Mouse (Mus musculus) lung, postnatal 0 days (tissue): ENCODE measurements around the gene 4930432K21Rik. TPM values are rescaled to one million over a fixed set of nuclear protein-coding genes. Genes with fewer than 3 reads are reported as not detected.

Experiments used
- ATAC-seq: fragments of 200-750 bp; cut with Nextera tagmentation; 2 replicates; pipeline ENCODE4 v1.8.0; 2017; ENCODE audit warnings: moderate library complexity
- DNase-seq: peaks from one replicate; pipeline ENCODE4 v3.0.0-alpha.2; 2016; ENCODE audit warnings: low spot score
- H3K27ac ChIP-seq: fragments of 300-500 bp; sonication (generic); 2 replicates; pipeline ENCODE4 v1.5.1; 2014; ENCODE audit warnings: antibody characterized with exemption, mild to moderate bottlenecking, low read length, mixed read lengths
- H3K27me3 ChIP-seq: fragments of 300-500 bp; sonication (generic); replicated peaks from 2 replicates; pipeline ENCODE4 v1.6.1; 2014; ENCODE audit warnings: low read length, mixed read lengths; ENCODE audit not compliant: insufficient read depth
- H3K36me3 ChIP-seq: fragments of 300-500 bp; sonication (generic); 2 replicates; pipeline ENCODE4 v1.6.1; 2014; ENCODE audit warnings: low read length, mixed read lengths; ENCODE audit not compliant: insufficient read depth
- H3K4me1 ChIP-seq: fragments of 300-500 bp; sonication (generic); 2 replicates; pipeline ENCODE4 v1.6.1; 2014; ENCODE audit warnings: antibody characterized with exemption, low read depth, low read length, mixed read lengths; ENCODE audit not compliant: insufficient read depth
- H3K4me2 ChIP-seq: fragments of 300-500 bp; sonication (generic); replicated peaks from 2 replicates; pipeline ENCODE4 v1.6.1; 2014; ENCODE audit warnings: low read depth, mild to moderate bottlenecking, low read length, moderate library complexity, mixed read lengths
- H3K4me3 ChIP-seq: fragments of 300-500 bp; sonication (generic); 2 replicates; pipeline ENCODE4 v1.5.1; 2014; ENCODE audit warnings: low read depth, low read length
- H3K9ac ChIP-seq: fragments of 300-500 bp; sonication (generic); replicated peaks from 2 replicates; pipeline ENCODE4 v1.6.1; 2014; ENCODE audit warnings: low read depth, mild to moderate bottlenecking
- H3K9me3 ChIP-seq: fragments of 300-500 bp; sonication (generic); 2 replicates; pipeline ENCODE4 v1.6.1; 2016; ENCODE audit warnings: low read length, mixed read lengths
- CTCF ChIP-seq: IDR thresholded peaks from 2 replicates; pipeline ENCODE4 v1.5.1; 2016; ENCODE audit warnings: antibody characterized with exemption, mild to moderate bottlenecking
- EP300 ChIP-seq: IDR thresholded peaks from 2 replicates; pipeline ENCODE4 v1.6.1; 2016; ENCODE audit warnings: antibody characterized with exemption, mild to moderate bottlenecking, control low read depth
- WGBS: fragments of 180-500 bp; shearing (Covaris S2); extraction: QIAGEN DNeasy Blood & Tissue Kit; methylation state at CpG from one replicate; pipeline ENCODE4 v1.1.7; 2014; 5-methylcytosine and 5-hydroxymethylcytosine counted together
- polyA plus RNA-seq: library from polyadenylated mRNA; unstranded; fragments of >200 nt; fragmentation: Nextera tagmentation; extraction: Ambion mirVana; gene quantifications from 2 replicates; pipeline ENCODE4 v1.2.1, GENCODE M21; 2015

Gene 4930432K21Rik
- polyA plus RNA-seq, 1 experiment from 2014 or later, result 1.0 TPM

DNA sequence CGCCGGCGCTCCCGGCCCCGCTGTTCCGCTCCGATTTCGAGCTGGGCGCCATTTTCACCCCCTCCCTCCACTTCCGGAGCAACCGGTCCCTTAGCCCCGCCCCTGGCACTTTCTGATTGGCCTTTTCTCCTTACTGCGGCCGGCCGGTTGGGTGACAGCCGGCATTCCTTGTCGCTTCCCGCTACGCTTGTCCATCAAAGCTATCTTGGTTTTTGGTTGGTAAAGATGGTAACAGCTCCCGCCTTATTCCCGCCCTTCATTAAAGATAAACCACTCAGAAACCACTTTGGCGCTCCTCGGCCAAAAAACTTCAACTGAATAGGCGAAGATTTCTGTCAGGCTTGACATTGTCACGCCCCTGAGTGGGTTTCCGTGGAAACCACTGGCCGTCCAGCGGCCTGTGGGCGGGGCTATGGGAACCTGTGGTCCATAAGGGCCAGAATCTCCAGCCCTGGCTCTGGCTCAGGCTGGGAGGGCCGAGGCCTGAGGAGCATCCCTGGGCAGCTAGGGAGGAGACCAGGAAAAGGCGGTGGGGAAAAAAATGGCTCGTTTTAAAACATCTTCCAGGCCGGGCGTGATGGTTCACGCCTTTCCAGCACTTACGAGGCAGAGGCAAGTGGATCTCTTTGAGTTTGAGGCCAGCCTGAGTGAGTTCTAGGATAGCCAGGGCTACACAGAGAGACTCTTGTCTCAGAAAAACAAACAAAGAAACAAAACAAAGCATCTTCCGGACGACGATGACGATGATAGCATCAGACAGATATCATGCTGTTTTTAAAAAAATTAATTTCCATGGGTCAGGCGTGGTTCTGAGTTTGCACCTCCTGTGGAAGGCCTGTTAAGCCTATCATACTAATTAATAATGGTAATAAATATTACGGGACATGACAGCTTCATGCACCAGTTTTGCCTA, 42.9 kb upstream of the 4930432K21Rik start, which contains the start of gene Dcaf15:
Gene Dcaf15 (minus strand): TSS at position 72 of the 913 bp plus-strand sequence.
- 6% methylated on average over 41 of the region's 42 CpGs for WGBS
- Histone ChIP-seq H3K9ac (peak within 1 kb of the TSS; percentile 77), H3K9me3 (no peaks in the 10 kb centered on the region), H3K27ac (peak within 1 kb of the TSS; percentile 64), H3K4me2 (peak within 1 kb of the TSS; percentile 71), H3K4me1 (peaks cover 5% of the 10 kb centered on the region; the same call in 1 of the 2 replicates), H3K27me3 (no peaks in the 10 kb centered on the region), H3K36me3 (no peaks in the 10 kb centered on the region), H3K4me3 (peak within 1 kb of the TSS; percentile 74)
- peak; percentile 97 for ATAC-seq
- TF ChIP-seq CTCF, result no peak
- no peak for TF ChIP-seq EP300
- peak; percentile 99 for DNase-seq

DNA sequence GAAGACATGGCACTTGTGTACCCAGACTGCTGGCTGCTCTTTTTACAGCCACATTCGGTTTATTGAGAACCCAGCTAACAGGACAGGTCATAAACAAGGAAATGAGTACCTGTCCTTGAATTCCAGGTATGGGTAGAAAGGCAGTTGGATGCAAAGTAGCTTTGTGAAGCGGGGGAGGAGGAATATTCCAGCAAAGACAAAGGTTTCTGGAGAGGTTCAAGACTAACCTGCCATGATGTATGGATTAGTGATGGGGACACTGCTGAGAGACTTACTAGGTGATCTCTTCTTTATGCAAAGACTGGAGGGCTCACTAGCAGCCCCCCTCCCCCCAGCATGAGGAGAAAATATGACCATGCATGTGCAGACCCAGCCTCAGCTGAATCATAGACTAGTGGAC, 42.1 kb upstream of the 4930432K21Rik start:
- no peaks in the 10 kb centered on the region for H3K9me3 ChIP-seq
- no peak overlapping the region for H3K4me3 ChIP-seq
- no peak for ATAC-seq
- WGBS, result 79% methylated on average over 2 of the region's 2 CpGs
- H3K27me3 ChIP-seq, result no peaks in the 10 kb centered on the region
- DNase-seq, result no peak
- H3K27ac ChIP-seq, result no peak overlapping the region
- no peak overlapping the region for H3K4me2 ChIP-seq
- H3K9ac ChIP-seq, result no peak overlapping the region
- TF ChIP-seq CTCF, result no peak
- no peak for TF ChIP-seq EP300
- peaks cover 5% of the 10 kb centered on the region; the same call in 1 of the 2 replicates for H3K4me1 ChIP-seq
- H3K36me3 ChIP-seq, result no peaks in the 10 kb centered on the region

DNA sequence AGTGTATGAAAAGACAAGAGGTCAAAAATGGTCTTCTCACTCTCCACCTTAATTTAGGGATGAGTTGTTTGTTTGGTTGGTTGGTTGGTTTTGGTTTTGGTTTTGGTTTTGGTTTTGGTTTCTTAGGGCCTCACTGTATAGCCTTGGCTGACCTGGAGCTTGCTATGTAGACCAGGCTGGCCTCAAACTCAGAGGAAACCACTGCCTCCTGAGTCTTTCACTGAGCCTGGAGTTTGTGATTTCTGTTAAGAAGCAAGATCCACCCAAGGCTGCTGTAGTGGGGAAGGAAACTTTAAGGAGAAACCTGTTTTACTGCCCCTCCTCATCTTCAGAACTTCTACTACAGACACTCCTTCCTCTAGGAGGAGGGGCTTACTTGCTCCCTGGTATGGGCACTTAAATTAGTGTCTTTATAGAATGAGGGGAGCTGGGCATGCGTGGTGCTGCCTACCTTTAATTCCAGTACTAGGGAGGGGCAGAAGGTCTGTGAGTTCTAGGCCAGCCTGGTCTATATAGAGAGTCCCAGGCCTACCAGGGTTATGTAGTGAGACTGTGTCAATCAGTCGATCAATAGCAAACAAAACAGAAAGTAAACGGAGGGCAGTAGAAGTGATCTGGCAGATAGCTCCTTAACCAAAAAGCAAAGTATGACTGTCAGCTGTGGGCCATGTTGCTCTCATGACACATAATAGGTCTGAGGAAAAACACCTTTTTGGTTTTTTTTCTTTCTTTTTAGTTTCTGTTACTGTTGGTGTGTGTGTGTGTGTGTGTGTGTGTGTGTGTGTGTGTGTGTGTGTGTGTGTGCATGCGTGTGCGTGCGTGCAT, 41.4 kb upstream of the 4930432K21Rik start:
- H3K4me3 ChIP-seq, result no peak overlapping the region
- no peak overlapping the region for H3K27ac ChIP-seq
- H3K9ac ChIP-seq, result no peak overlapping the region
- H3K4me1 ChIP-seq, result peaks cover 5% of the 10 kb centered on the region; the same call in 1 of the 2 replicates
- H3K9me3 ChIP-seq, result no peaks in the 10 kb centered on the region
- no peak for ATAC-seq
- no peak for DNase-seq
- no peaks in the 10 kb centered on the region for H3K36me3 ChIP-seq
- TF ChIP-seq CTCF (no peak), EP300 (no peak)
- H3K27me3 ChIP-seq, result no peaks in the 10 kb centered on the region
- H3K4me2 ChIP-seq, result no peak overlapping the region
- WGBS, result 87% methylated on average over 6 of the region's 6 CpGs

DNA sequence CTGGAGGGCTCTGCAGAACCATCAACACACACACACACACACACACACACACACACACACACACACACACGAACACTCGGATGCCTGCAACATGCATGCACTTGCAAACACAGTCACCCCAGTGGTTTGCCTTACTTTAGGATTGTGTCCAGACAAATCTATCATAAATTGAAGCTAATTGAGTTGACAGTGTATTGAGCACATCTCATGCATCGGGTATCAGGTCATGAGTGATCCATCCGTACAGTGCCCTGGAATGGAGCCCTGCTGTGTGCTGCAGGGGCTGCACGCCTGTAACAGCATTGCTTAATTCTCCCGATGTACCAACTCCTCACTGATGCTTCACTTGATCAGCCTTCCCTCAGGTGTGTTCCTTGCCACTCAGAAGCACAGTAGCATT, 32.2 kb upstream of the 4930432K21Rik start:
- Histone ChIP-seq H3K27me3 (no peaks in the 10 kb centered on the region), H3K4me2 (no peak overlapping the region), H3K4me1 (no peaks in the 10 kb centered on the region), H3K4me3 (no peak overlapping the region), H3K9me3 (no peaks in the 10 kb centered on the region), H3K9ac (no peak overlapping the region), H3K27ac (no peak overlapping the region), H3K36me3 (no peaks in the 10 kb centered on the region)
- TF ChIP-seq EP300 (no peak), CTCF (no peak)
- WGBS, result 88% methylated on average over 6 of the region's 6 CpGs
- DNase-seq (no peak), ATAC-seq (no peak)

DNA sequence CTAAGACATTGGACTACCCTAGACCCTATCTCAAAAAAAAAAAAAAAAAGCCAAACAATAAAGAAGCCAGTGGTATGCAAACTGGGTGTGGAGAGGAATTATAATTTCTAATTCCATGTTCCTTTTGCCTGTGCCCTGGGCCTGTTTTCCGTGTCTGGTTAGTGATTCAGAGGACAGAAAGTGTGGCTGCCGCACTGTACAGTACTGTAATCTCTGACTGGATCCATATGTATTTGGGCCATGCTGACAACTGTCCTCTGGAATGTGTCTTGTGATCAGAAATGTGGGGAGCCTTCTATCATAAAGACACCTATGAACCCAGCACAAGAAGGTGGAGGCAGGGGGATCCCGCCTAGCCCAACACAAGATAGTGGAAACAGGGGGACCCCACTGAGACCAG, 25.7 kb upstream of the 4930432K21Rik start:
- no peaks in the 10 kb centered on the region for H3K27me3 ChIP-seq
- H3K4me2 ChIP-seq, result no peak overlapping the region
- H3K9ac ChIP-seq, result no peak overlapping the region
- no peak for DNase-seq
- no peaks in the 10 kb centered on the region for H3K36me3 ChIP-seq
- H3K9me3 ChIP-seq, result no peaks in the 10 kb centered on the region
- ATAC-seq, result no peak
- no peak overlapping the region for H3K4me3 ChIP-seq
- no peak for TF ChIP-seq EP300
- no peak for TF ChIP-seq CTCF
- no peaks in the 10 kb centered on the region for H3K4me1 ChIP-seq
- H3K27ac ChIP-seq, result no peak overlapping the region
- WGBS, result 70% methylated on average over 3 of the region's 3 CpGs

DNA sequence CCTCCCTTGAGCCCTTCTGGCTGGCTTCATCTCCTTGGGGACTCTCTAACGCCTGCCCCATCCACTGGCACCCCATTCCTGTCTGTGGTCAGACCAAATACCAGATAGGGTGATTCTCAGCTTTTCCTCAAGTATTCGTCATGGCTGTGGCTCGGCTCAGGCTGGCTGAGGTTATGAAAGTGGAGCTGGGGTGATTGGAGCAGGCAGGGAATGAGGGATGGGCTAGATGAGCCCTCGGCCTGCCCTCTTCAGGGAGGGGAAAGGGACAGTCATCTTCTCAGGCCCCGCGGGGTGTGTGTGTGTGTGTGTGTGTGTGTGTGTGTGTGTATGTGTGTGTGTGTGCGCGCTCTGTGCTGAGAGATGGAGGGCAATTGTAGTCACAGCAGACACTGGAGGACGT, 22.2 kb upstream of the 4930432K21Rik start, which contains the start of gene Podnl1:
Gene Podnl1 (plus strand): TSS at position 334 of the 400 bp plus-strand sequence.
- Histone ChIP-seq H3K27ac (no peak within 1 kb of the TSS), H3K36me3 (no peaks in the 10 kb centered on the region), H3K4me2 (no peak within 1 kb of the TSS), H3K27me3 (no peaks in the 10 kb centered on the region), H3K4me1 (no peaks in the 10 kb centered on the region), H3K4me3 (no peak within 1 kb of the TSS), H3K9ac (no peak within 1 kb of the TSS), H3K9me3 (no peaks in the 10 kb centered on the region)
- peak; percentile 92 for ATAC-seq
- 40% methylated on average over 9 of the region's 9 CpGs for WGBS
- no peak for TF ChIP-seq CTCF
- no peak for TF ChIP-seq EP300
- DNase-seq, result peak; percentile 52
